Mouse (Mus musculus): ENCODE data around the gene Rhou. TPM values are rescaled to one million over a fixed set of nuclear protein-coding genes. Genes with fewer than 3 reads are reported as not detected.
"Not testable (repeated sequence)": the region's sequence is repeated elsewhere in the genome, so short reads cannot be mapped to it uniquely, and the experiment has no call there.

Gene Rhou
- polyA plus RNA-seq (2015; fragmentation: Nextera tagmentation; extraction: Ambion mirVana) = 0.78 and 1.3 TPM in 2 replicates

- Histone ChIP-seq H3K9ac (peak within 1 kb of the TSS; percentile 67), H3K27me3 (peaks cover 63% of the 10 kb centered on the region), H3K36me3 (0 out of 2 replicates have a peak, but pooled peaks cover 8% of the 10 kb centered on the region), H3K27ac (peak within 1 kb of the TSS; percentile 29; the same call in 1 of the 2 replicates), H3K4me1 (replicated peaks) (peaks cover 15% of the 10 kb centered on the region), H3K4me3 (replicated peaks) (peak within 1 kb of the TSS; percentile 60), H3K4me2 (peak within 1 kb of the TSS; percentile 74), H3K9me3 (replicated peaks) (no peaks in the 10 kb centered on the region)
- DNase-seq (peak; percentile 56), ATAC-seq (ENCODE audit: low read depth) (peak; percentile 54)
- 2% methylated on average over 57 of the region's 58 CpGs for WGBS (ENCODE audit: insufficient replicate concordance)
These were observed at the start of gene Rhou for GRCm38 (mm10) chr8:123653308-123653993. Gene Rhou, plus strand, starts transcription at chr8:123653929.

- 68% methylated on average over 4 of the region's 5 CpGs for WGBS (ENCODE audit: insufficient replicate concordance)
- not testable (repeated sequence) for H3K27me3 ChIP-seq; H3K4me3 ChIP-seq (replicated peaks); H3K4me1 ChIP-seq (replicated peaks); H3K27ac ChIP-seq; ATAC-seq (ENCODE audit: low read depth); H3K9me3 ChIP-seq (replicated peaks); H3K4me2 ChIP-seq; DNase-seq; H3K36me3 ChIP-seq; H3K9ac ChIP-seq
These were observed 41.1 kb upstream of the Rhou start for GRCm38 (mm10) chr8:123612652-123613051.

- H3K36me3 ChIP-seq = not testable (repeated sequence)
- no CpG with 5 or more reads among the region's 39 CpGs for WGBS (ENCODE audit: insufficient replicate concordance)
- 0 out of 2 replicates have a peak, but pooled peaks have one; percentile 43 for ATAC-seq (ENCODE audit: low read depth)
These were observed 30.2 kb upstream of the Rhou start for GRCm38 (mm10) chr8:123623523-123623922.

GRCm38 (mm10) chr8:123624274-123624673, 29.5 kb upstream of the Rhou start:
- no peak overlapping the region for H3K4me2 ChIP-seq

More at GRCm38 (mm10) chr8:123623523-123623922, 30.2 kb upstream of the Rhou start:
- not testable (repeated sequence) for H3K27ac ChIP-seq; H3K4me3 ChIP-seq (replicated peaks); H3K4me1 ChIP-seq (replicated peaks); H3K9ac ChIP-seq; H3K9me3 ChIP-seq (replicated peaks); DNase-seq; H3K4me2 ChIP-seq
- peaks cover 44% of the 10 kb centered on the region for H3K27me3 ChIP-seq

GRCm38 (mm10) chr8:123624702-123625101, 29.0 kb upstream of the Rhou start:
- no peaks in the 10 kb centered on the region for H3K36me3 ChIP-seq
- H3K27me3 ChIP-seq = peaks cover 52% of the 10 kb centered on the region
- no peak for DNase-seq
- ATAC-seq (ENCODE audit: low read depth) = no peak
- H3K27ac ChIP-seq = no peak overlapping the region
- 40% methylated on average over 1 of the region's 1 CpGs for WGBS (ENCODE audit: insufficient replicate concordance)
- no peaks in the 10 kb centered on the region for H3K9me3 ChIP-seq (replicated peaks)
- H3K4me1 ChIP-seq (replicated peaks) = peaks cover 12% of the 10 kb centered on the region
- no peak overlapping the region for H3K4me3 ChIP-seq (replicated peaks)
- H3K4me2 ChIP-seq = no peak overlapping the region
- H3K9ac ChIP-seq = no peak overlapping the region

More at GRCm38 (mm10) chr8:123624274-123624673, 29.5 kb upstream of the Rhou start:
- Histone ChIP-seq H3K4me1 (replicated peaks) (peaks cover 11% of the 10 kb centered on the region), H3K27ac (no peak overlapping the region), H3K9ac (no peak overlapping the region), H3K4me3 (replicated peaks) (no peak overlapping the region), H3K36me3 (no peaks in the 10 kb centered on the region), H3K9me3 (replicated peaks) (no peaks in the 10 kb centered on the region), H3K27me3 (peaks cover 48% of the 10 kb centered on the region)
- DNase-seq (no peak), ATAC-seq (ENCODE audit: low read depth) (no peak)
- 66% methylated on average over 5 of the region's 5 CpGs for WGBS (ENCODE audit: insufficient replicate concordance)

GRCm38 (mm10) chr8:123625717-123626116, 28.0 kb upstream of the Rhou start:
- ATAC-seq (ENCODE audit: low read depth) (no peak), DNase-seq (no peak)
- Histone ChIP-seq H3K4me2 (no peak overlapping the region), H3K9me3 (replicated peaks) (no peaks in the 10 kb centered on the region), H3K4me3 (replicated peaks) (no peak overlapping the region), H3K4me1 (replicated peaks) (peaks cover 12% of the 10 kb centered on the region), H3K27ac (no peak overlapping the region), H3K27me3 (peaks cover 57% of the 10 kb centered on the region), H3K9ac (no peak overlapping the region), H3K36me3 (no peaks in the 10 kb centered on the region)
- 16% methylated on average over 2 of the region's 2 CpGs for WGBS (ENCODE audit: insufficient replicate concordance)

- peaks cover 12% of the 10 kb centered on the region for H3K4me1 ChIP-seq (replicated peaks)
- ATAC-seq (ENCODE audit: low read depth) (no peak), DNase-seq (no peak)
- no peak overlapping the region for H3K9ac ChIP-seq
- H3K4me3 ChIP-seq (replicated peaks) = no peak overlapping the region
- WGBS (ENCODE audit: insufficient replicate concordance) = 46% methylated on average over 6 of the region's 6 CpGs
- H3K9me3 ChIP-seq (replicated peaks) = no peaks in the 10 kb centered on the region
- H3K27me3 ChIP-seq = peaks cover 57% of the 10 kb centered on the region
- H3K27ac ChIP-seq = no peak overlapping the region
- H3K36me3 ChIP-seq = no peaks in the 10 kb centered on the region
- no peak overlapping the region for H3K4me2 ChIP-seq
These were observed 26.1 kb upstream of the Rhou start for GRCm38 (mm10) chr8:123627410-123628147.

GRCm38 (mm10) chr8:123628253-123628967, 25.3 kb upstream of the Rhou start:
- Histone ChIP-seq H3K27ac (no peak overlapping the region), H3K4me1 (replicated peaks) (peaks cover 12% of the 10 kb centered on the region), H3K4me3 (replicated peaks) (peak overlapping the region; percentile 23), H3K4me2 (peak overlapping the region; percentile 42), H3K9me3 (replicated peaks) (no peaks in the 10 kb centered on the region), H3K27me3 (peaks cover 57% of the 10 kb centered on the region), H3K36me3 (no peaks in the 10 kb centered on the region), H3K9ac (no peak overlapping the region)
- no peak for DNase-seq
- no peak for ATAC-seq (ENCODE audit: low read depth)
- WGBS (ENCODE audit: insufficient replicate concordance) = 2% methylated on average over 8 of the region's 8 CpGs

GRCm38 (mm10) chr8:123628968-123629755, 24.6 kb upstream of the Rhou start:
- WGBS (ENCODE audit: insufficient replicate concordance) = 8% methylated on average over 19 of the region's 19 CpGs
- peak overlapping the region; percentile 23 for H3K4me3 ChIP-seq (replicated peaks)

GRCm38 (mm10) chr8:123630058-123630457, 23.7 kb upstream of the Rhou start:
- H3K36me3 ChIP-seq = no peaks in the 10 kb centered on the region
- DNase-seq (no peak), ATAC-seq (ENCODE audit: low read depth) (no peak)
- H3K27me3 ChIP-seq = peaks cover 48% of the 10 kb centered on the region
- no peak overlapping the region for H3K27ac ChIP-seq
- no peak overlapping the region for H3K4me3 ChIP-seq (replicated peaks)
- peaks cover 12% of the 10 kb centered on the region for H3K4me1 ChIP-seq (replicated peaks)
- no peak overlapping the region for H3K9ac ChIP-seq
- no peaks in the 10 kb centered on the region for H3K9me3 ChIP-seq (replicated peaks)
- H3K4me2 ChIP-seq = no peak overlapping the region
- WGBS (ENCODE audit: insufficient replicate concordance) = 44% methylated on average over 10 of the region's 10 CpGs

More at GRCm38 (mm10) chr8:123628968-123629755, 24.6 kb upstream of the Rhou start:
- Histone ChIP-seq H3K27me3 (peaks cover 57% of the 10 kb centered on the region), H3K36me3 (no peaks in the 10 kb centered on the region), H3K9me3 (replicated peaks) (no peaks in the 10 kb centered on the region), H3K27ac (no peak overlapping the region), H3K9ac (no peak overlapping the region), H3K4me1 (replicated peaks) (peaks cover 12% of the 10 kb centered on the region), H3K4me2 (peak overlapping the region; percentile 42)
- ATAC-seq (ENCODE audit: low read depth) = no peak
- DNase-seq = peak; percentile 43

Data from liver, embryonic 13.5 days (tissue).